Mouse (Mus musculus): ENCODE measurements around the gene Scml4. TPM values are rescaled to one million over a fixed set of nuclear protein-coding genes. Genes with fewer than 3 reads are reported as not detected.

The Scml4 gene
- polyA plus RNA-seq, 1 experiment = not detected

DNA sequence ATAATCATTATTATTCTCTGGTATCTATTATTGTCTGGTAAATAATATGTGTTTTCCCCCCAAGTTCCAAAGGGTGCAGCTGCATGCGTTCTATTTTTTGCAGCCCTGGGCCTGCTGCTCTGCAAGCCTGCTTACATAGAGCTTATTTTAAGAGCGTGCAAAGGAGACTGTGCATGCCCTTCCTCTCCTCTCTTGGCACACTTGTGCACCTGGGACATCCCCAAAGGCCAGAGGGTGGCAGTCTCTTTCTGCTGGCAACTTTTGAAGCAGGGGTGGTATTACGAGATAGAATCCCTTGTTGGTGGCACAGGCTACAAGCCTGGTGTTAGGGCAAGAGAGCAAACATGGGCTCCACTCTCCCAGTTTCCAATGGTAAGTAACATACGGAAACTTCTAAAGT is 146.4 kb downstream of the Scml4 start:
- WGBS = 15% methylated on average over 4 of the region's 4 CpGs
- Histone ChIP-seq H3K27ac (ENCODE audit: insufficient read depth, low read depth, low read length) (peak overlapping the region; percentile 2), H3K4me1 (ENCODE audit: control insufficient read depth, insufficient read depth, low read length) (peaks cover 25% of the 10 kb centered on the region), H3K4me3 (ENCODE audit: insufficient read depth, low read depth, low read length) (no peak overlapping the region)
- no peak for TF ChIP-seq POLR2A (IDR thresholded peaks at IDR 0.05; ENCODE audit: insufficient read depth, low read depth, low read length)
- no peak for TF ChIP-seq CTCF (IDR thresholded peaks at IDR 0.05; ENCODE audit: insufficient read depth, low read depth, low read length)

DNA sequence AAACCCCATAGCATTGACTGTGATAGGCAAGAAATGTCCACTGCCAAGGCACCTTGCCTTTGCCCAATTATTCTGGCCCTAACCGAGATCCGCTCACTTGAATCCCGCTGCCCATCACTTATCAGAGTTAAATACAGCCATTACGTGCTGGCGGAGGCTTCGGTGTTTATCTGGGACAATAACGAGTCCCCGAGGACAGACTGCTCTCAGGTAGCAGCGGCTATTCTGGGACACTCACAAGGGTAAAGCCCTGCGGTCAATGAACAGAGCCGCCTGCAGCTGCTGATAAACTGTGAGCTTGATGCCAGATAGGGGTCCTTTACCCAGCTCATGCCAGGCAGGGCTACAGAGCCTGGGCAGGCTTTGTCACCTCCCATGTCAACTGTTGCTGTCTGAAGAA is 147.9 kb downstream of the Scml4 start:
- no peak overlapping the region for H3K27ac ChIP-seq (ENCODE audit: insufficient read depth, low read depth, low read length)
- WGBS = 80% methylated on average over 11 of the region's 11 CpGs
- peaks cover 23% of the 10 kb centered on the region for H3K4me1 ChIP-seq (ENCODE audit: control insufficient read depth, insufficient read depth, low read length)
- TF ChIP-seq POLR2A (IDR thresholded peaks at IDR 0.05; ENCODE audit: insufficient read depth, low read depth, low read length) (no peak), CTCF (IDR thresholded peaks at IDR 0.05; ENCODE audit: insufficient read depth, low read depth, low read length) (no peak)
- no peak overlapping the region for H3K4me3 ChIP-seq (ENCODE audit: insufficient read depth, low read depth, low read length)

Other genes starting within 250 kb of the Scml4 start
- gene Sec63, start 98.9 kb upstream of the Scml4 start, polyA plus RNA-seq (2012; ENCODE audit: insufficient read depth, insufficient read length, low replicate concordance, missing spikeins) = not detected in 2 replicates